Mouse (Mus musculus) kidney, adult 2 months (tissue): ENCODE results near the gene Wars2. TPM values are rescaled to one million over a fixed set of nuclear protein-coding genes. Genes with fewer than 3 reads are reported as not detected.
A peak's percentile ranks its signal among the peaks of the same experiment; 100 is the strongest.

Experiments
- DNase-seq: peaks from one replicate; pipeline ENCODE4 v3.0.0; 2021
- H3K27ac ChIP-seq: fragments of 200-500 bp; 2 replicates; pipeline ENCODE4 v1.5.1; 2012; ENCODE audit warnings: low read depth, low read length, control low read depth, inconsistent platforms; ENCODE audit not compliant: insufficient read depth
- H3K27me3 ChIP-seq: fragments of 200-500 bp; replicated peaks from 2 replicates; pipeline ENCODE4 v1.6.1; 2012; ENCODE audit warnings: mild to moderate bottlenecking, moderate library complexity, low read length, inconsistent platforms; ENCODE audit not compliant: control insufficient read depth, insufficient read depth
- H3K36me3 ChIP-seq: fragments of 200-500 bp; 2 replicates; pipeline ENCODE4 v1.6.1; 2012; ENCODE audit warnings: mild to moderate bottlenecking, moderate library complexity, low read length, inconsistent platforms; ENCODE audit not compliant: control insufficient read depth, insufficient read depth
- H3K4me1 ChIP-seq: fragments of 200-500 bp; 2 replicates; pipeline ENCODE4 v1.6.1; 2011; ENCODE audit warnings: low read length; ENCODE audit not compliant: control insufficient read depth, insufficient read depth
- H3K4me3 ChIP-seq: fragments of 200-500 bp; 2 replicates; pipeline ENCODE4 v1.5.1; 2011; ENCODE audit warnings: mild to moderate bottlenecking, low read depth, low read length, control low read depth; ENCODE audit not compliant: insufficient read depth
- CTCF ChIP-seq: fragments of 200-500 bp; conservative IDR thresholded peaks from 2 replicates; pipeline ENCODE4 v1.5.1; 2011; ENCODE audit warnings: low read depth, mild to moderate bottlenecking, control low read depth, low read length, moderate library complexity, mixed read lengths; ENCODE audit not compliant: insufficient read depth, insufficient read length
- POLR2A ChIP-seq: fragments of 200-500 bp; IDR thresholded peaks from one replicate; pipeline ENCODE4 v1.6.1; 2011; ENCODE audit warnings: low read depth, low read length, control low read depth
- WGBS: fragments of 180-500 bp; shearing (Covaris S2); methylation state at CpG from one replicate; pipeline ENCODE4 v1.1.7; 2018; 5-methylcytosine and 5-hydroxymethylcytosine counted together
- polyA plus RNA-seq: library from polyadenylated mRNA; depleted of rRNA; stranded (reverse); fragments of >200 nt; gene quantifications from 2 replicates; pipeline ENCODE4 v1.2.3, GENCODE M21; 2012; rRNA removed

Wars2 gene
- polyA plus RNA-seq, 1 experiment = 8.4 TPM

GRCm38 (mm10) chr3:99277973-99278580 lies 137.2 kb downstream of the Wars2 start:
- H3K27me3 ChIP-seq = no peaks in the 10 kb centered on the region
- no peaks in the 10 kb centered on the region for H3K4me1 ChIP-seq
- no peak overlapping the region for H3K27ac ChIP-seq
- no peak overlapping the region for H3K4me3 ChIP-seq
- H3K36me3 ChIP-seq = no peaks in the 10 kb centered on the region
- DNase-seq = no peak
- TF ChIP-seq POLR2A (no peak), CTCF (no peak)
- 53% methylated on average over 12 of the region's 12 CpGs for WGBS

- Histone ChIP-seq H3K4me1 (no peaks in the 10 kb centered on the region), H3K4me3 (no peak overlapping the region), H3K27me3 (no peaks in the 10 kb centered on the region), H3K27ac (no peak overlapping the region), H3K36me3 (no peaks in the 10 kb centered on the region)
- no peak for TF ChIP-seq CTCF
- no peak for TF ChIP-seq POLR2A
- DNase-seq = no peak
- 76% methylated on average over 3 of the region's 3 CpGs for WGBS
Observed at GRCm38 (mm10) chr3:99279718-99280117, 138.8 kb downstream of the Wars2 start.

- no peak for TF ChIP-seq POLR2A
- no peak for TF ChIP-seq CTCF
- Histone ChIP-seq H3K36me3 (no peaks in the 10 kb centered on the region), H3K27me3 (no peaks in the 10 kb centered on the region), H3K4me1 (no peaks in the 10 kb centered on the region), H3K27ac (no peak overlapping the region), H3K4me3 (no peak overlapping the region)
- WGBS = 34% methylated on average over 4 of the region's 4 CpGs
- DNase-seq = no peak
Observed at GRCm38 (mm10) chr3:99281453-99281852, 140.6 kb downstream of the Wars2 start.

GRCm38 (mm10) chr3:99288302-99288701 lies 147.4 kb downstream of the Wars2 start:
- H3K4me3 ChIP-seq = no peak overlapping the region
- H3K4me1 ChIP-seq = no peaks in the 10 kb centered on the region
- no peaks in the 10 kb centered on the region for H3K36me3 ChIP-seq
- TF ChIP-seq CTCF (peak; percentile 35), POLR2A (no peak)
- no peak overlapping the region for H3K27ac ChIP-seq
- DNase-seq = no peak
- no peaks in the 10 kb centered on the region for H3K27me3 ChIP-seq
- 45% methylated on average over 2 of the region's 2 CpGs for WGBS

Other genes with a start within 250 kb of the Wars2 start
- gene Hao2, start 247.8 kb upstream of the Wars2 start, polyA plus RNA-seq = 424 and 426 TPM in 2 replicates
- 0.07 and 0.72 TPM in 2 replicates for gene Tbx15, start 99.3 kb downstream of the Wars2 start, polyA plus RNA-seq